Mouse (Mus musculus) liver, adult 2 months (tissue): ENCODE measurements around the gene 9130213A22Rik.

Experiments used
- CTCF ChIP-seq: fragments of 200-500 bp; IDR thresholded peaks from 2 replicates; pipeline ENCODE4 v1.5.1; 2011; ENCODE audit warnings: low read depth, low read length, control low read depth
- POLR2A ChIP-seq: fragments of 200-500 bp; IDR thresholded peaks from 2 replicates; pipeline ENCODE4 v1.6.1; 2011; ENCODE audit warnings: low read length, control low read depth; ENCODE audit not compliant: insufficient read depth; ENCODE audit errors: extremely low read depth

- TF ChIP-seq CTCF (no peak), POLR2A (no peak)
These were observed 8.4 kb downstream of the 9130213A22Rik start for GRCm38 (mm10) chr11:69114018-69114417.
